1 mouse cellular context compared by ENCODE assay signal in genomic region chr10:128805092-128806000, GRCm38 (mm10).
TF ChIP-seq lines count a peak whose summit lies in the region.

No protein-coding gene starts in this region.

TF ChIP-seq in myocyte, 11 proteins besides CTCF, POLR2A, EP300 and RAD21 (continued from another document):
- TF ChIP-seq POLR2AphosphoS2 (IDR thresholded peaks at IDR 0.05; ENCODE audit: insufficient read length, low read depth): peak; percentile 79
